Mouse (Mus musculus) MEL (cell line): ENCODE measurements at regions not wholly inside any gene's neighbourhood (a gene's known extent, or its start where the extent isn't known, plus 50 kb on each side); places are given as distances from the start of the nearest gene placed in this dataset.

ENCODE experiments used
- DNase-seq: peaks from one replicate; pipeline ENCODE4 v3.0.0; 2011; ENCODE audit warnings: low read depth, low spot score
- H3K27ac ChIP-seq: 2 replicates; pipeline ENCODE4 v1.5.1; 2012; ENCODE audit warnings: low read depth, mild to moderate bottlenecking, control low read depth, low read length, moderate library complexity; ENCODE audit not compliant: control insufficient read depth
- H3K27me3 ChIP-seq, 2 experiments: fragments of 150-350 bp in 1 of 2; sonication (generic) in 1 of 2; 2 replicates each; pipeline ENCODE4 v1.6.1; 2012; ENCODE audit warnings: low read length in 2 of 2, mild to moderate bottlenecking in 2 of 2, improper control_type of control experiment in 1 of 2, moderate library complexity in 1 of 2; ENCODE audit not compliant: insufficient read depth in 2 of 2, control insufficient read depth in 1 of 2
- H3K36me3 ChIP-seq, 2 experiments: 2 replicates each; pipeline ENCODE4 v1.6.1; 2012 to 2014; ENCODE audit warnings: low read length in 2 of 2, improper control_type of control experiment in 1 of 2, inconsistent platforms in 1 of 2, mild to moderate bottlenecking in 1 of 2; ENCODE audit not compliant: insufficient read depth in 2 of 2, control insufficient read depth in 1 of 2
- H3K4me1 ChIP-seq, 2 experiments: fragments of 150-350 bp in 1 of 2; sonication (generic) in 1 of 2; 2 replicates each; pipeline ENCODE4 v1.6.1; 2012; ENCODE audit warnings: low read length in 2 of 2, improper control_type of control experiment in 1 of 2, mild to moderate bottlenecking in 1 of 2; ENCODE audit not compliant: insufficient read depth in 2 of 2, control insufficient read depth in 1 of 2
- H3K4me3 ChIP-seq, 2 experiments: fragments of 150-350 bp in 1 of 2; sonication (generic) in 1 of 2; 2 replicates each; pipeline ENCODE4 v1.5.1; 2012; ENCODE audit warnings: low read depth in 2 of 2, low read length in 2 of 2, mild to moderate bottlenecking in 2 of 2, moderate library complexity in 2 of 2, control low read depth in 1 of 2, improper control_type of control experiment in 1 of 2; ENCODE audit not compliant: control insufficient read depth in 1 of 2, insufficient read depth in 1 of 2
- H3K79me2 ChIP-seq: 2 replicates; pipeline ENCODE4 v1.6.1; 2012; ENCODE audit warnings: mild to moderate bottlenecking, low read length, moderate library complexity; ENCODE audit not compliant: control insufficient read depth, poor library complexity, insufficient read depth
- H3K9ac ChIP-seq: 2 replicates; pipeline ENCODE4 v1.6.1; 2012; ENCODE audit warnings: low read depth, mild to moderate bottlenecking, control low read depth, low read length, moderate library complexity; ENCODE audit not compliant: control insufficient read depth, poor library complexity, severe bottlenecking
- H3K9me3 ChIP-seq: fragments of 150-350 bp; sonication (generic); replicated peaks from 2 replicates; pipeline ENCODE4 v1.6.1; 2012; ENCODE audit warnings: mild to moderate bottlenecking, low read length, improper control_type of control experiment, moderate library complexity; ENCODE audit not compliant: insufficient read depth
- BHLHE40 ChIP-seq: IDR thresholded peaks from 2 replicates; pipeline ENCODE4 v1.6.1; 2012; ENCODE audit warnings: low read depth, mild to moderate bottlenecking, inconsistent platforms, low read length, improper control_type of control experiment, borderline replicate concordance
- CHD1 ChIP-seq: IDR thresholded peaks from 2 replicates; pipeline ENCODE4 v1.6.1; 2012; ENCODE audit warnings: low read depth, mild to moderate bottlenecking, inconsistent platforms, low read length, improper control_type of control experiment
- CTCF ChIP-seq, 3 experiments: IDR thresholded peaks in 2 of 3; conservative IDR thresholded peaks in 1 of 3; 2 replicates each; pipeline ENCODE4 v1.5.1; 2011 to 2012; ENCODE audit warnings: low read length in 3 of 3, low read depth in 2 of 3, mild to moderate bottlenecking in 2 of 3, improper control_type of control experiment in 1 of 3, inconsistent platforms in 1 of 3, mixed read lengths in 1 of 3, moderate library complexity in 1 of 3; ENCODE audit not compliant: control insufficient read depth in 1 of 3, insufficient read depth in 1 of 3, poor library complexity in 1 of 3, severe bottlenecking in 1 of 3
- ELF1 ChIP-seq: IDR thresholded peaks from 2 replicates; pipeline ENCODE4 v1.6.1; 2014; ENCODE audit warnings: low read depth, mild to moderate bottlenecking, inconsistent platforms, low read length, improper control_type of control experiment, moderate library complexity
- GABPA ChIP-seq: IDR thresholded peaks from 2 replicates; pipeline ENCODE4 v1.6.1; 2012; ENCODE audit warnings: low read depth, mild to moderate bottlenecking, inconsistent platforms, low read length, improper control_type of control experiment, moderate library complexity
- HCFC1 ChIP-seq: IDR thresholded peaks from 2 replicates; pipeline ENCODE4 v1.6.1; 2012; ENCODE audit warnings: low read depth, mild to moderate bottlenecking, inconsistent platforms, low read length, improper control_type of control experiment, moderate library complexity
- KAT2A ChIP-seq: conservative IDR thresholded peaks from 2 replicates; pipeline ENCODE4 v1.6.1; 2012; ENCODE audit warnings: low read depth, low read length, improper control_type of control experiment, inconsistent platforms
- MAZ ChIP-seq: IDR thresholded peaks from 2 replicates; pipeline ENCODE4 v1.6.1; 2012; ENCODE audit warnings: low read depth, mild to moderate bottlenecking, inconsistent platforms, low read length, improper control_type of control experiment
- MEF2A ChIP-seq: IDR thresholded peaks from 2 replicates; pipeline ENCODE4 v1.6.1; 2014; ENCODE audit warnings: low read depth, mild to moderate bottlenecking, inconsistent platforms, low read length, improper control_type of control experiment; ENCODE audit not compliant: poor library complexity, insufficient replicate concordance, severe bottlenecking; ENCODE audit errors: extremely low read depth
- NELFE ChIP-seq: IDR thresholded peaks from 2 replicates; pipeline ENCODE4 v1.6.1; 2011; ENCODE audit warnings: low read depth, low read length, improper control_type of control experiment
- POLR2A ChIP-seq, 2 experiments: IDR thresholded peaks; 2 replicates each; pipeline ENCODE4 v1.6.1; 2011 to 2012; ENCODE audit warnings: low read length in 2 of 2, mild to moderate bottlenecking in 2 of 2, control low read depth in 1 of 2, improper control_type of control experiment in 1 of 2, low read depth in 1 of 2, moderate library complexity in 1 of 2; ENCODE audit not compliant: control insufficient read depth in 1 of 2, insufficient read depth in 1 of 2, poor library complexity in 1 of 2
- POLR2AphosphoS2 ChIP-seq: IDR thresholded peaks from 2 replicates; pipeline ENCODE4 v1.6.1; 2011; ENCODE audit warnings: low read length, improper control_type of control experiment
- RCOR1 ChIP-seq: IDR thresholded peaks from 2 replicates; pipeline ENCODE4 v1.6.1; 2012; ENCODE audit warnings: low read depth, mild to moderate bottlenecking, inconsistent platforms, low read length, improper control_type of control experiment
- SIN3A ChIP-seq: IDR thresholded peaks from 2 replicates; pipeline ENCODE4 v1.6.1; 2012; ENCODE audit warnings: low read length, improper control_type of control experiment, inconsistent platforms
- TAL1 ChIP-seq: IDR thresholded peaks from 2 replicates; pipeline ENCODE4 v1.6.1; 2012; ENCODE audit warnings: mild to moderate bottlenecking, inconsistent platforms, low read length, moderate library complexity, mixed read lengths
- TCF12 ChIP-seq: IDR thresholded peaks from 2 replicates; pipeline ENCODE4 v1.6.1; 2014; ENCODE audit warnings: low read depth, mild to moderate bottlenecking, inconsistent platforms, low read length, improper control_type of control experiment, moderate library complexity
- USF1 ChIP-seq: IDR thresholded peaks from 2 replicates; pipeline ENCODE4 v1.6.1; 2014; ENCODE audit warnings: low read depth, mild to moderate bottlenecking, inconsistent platforms, low read length, improper control_type of control experiment, moderate library complexity
- ZC3H11A ChIP-seq: IDR thresholded peaks from 2 replicates; pipeline ENCODE4 v1.6.1; 2012; ENCODE audit warnings: low read depth, mild to moderate bottlenecking, inconsistent platforms, low read length, improper control_type of control experiment
- ZKSCAN1 ChIP-seq: IDR thresholded peaks from 2 replicates; pipeline ENCODE4 v1.6.1; 2012; ENCODE audit warnings: low read depth, mild to moderate bottlenecking, inconsistent platforms, low read length, improper control_type of control experiment, moderate library complexity
- ZNF384 ChIP-seq: IDR thresholded peaks from 2 replicates; pipeline ENCODE4 v1.6.1; 2012; ENCODE audit warnings: low read depth, mild to moderate bottlenecking, inconsistent platforms, low read length, improper control_type of control experiment

GRCm38 (mm10) chr11:114330316-114330715 is 263.5 kb upstream of the Sdk2 start:
- Histone ChIP-seq H3K27ac (no peak overlapping the region), H3K4me1 (no peaks in the 10 kb centered on the region), H3K27me3 (no peaks in the 10 kb centered on the region), H3K9ac (no peak overlapping the region), H3K36me3 (no peaks in the 10 kb centered on the region), H3K4me3 (no peak overlapping the region)
- DNase-seq = no peak
- TF ChIP-seq USF1 (no peak), RCOR1 (no peak), KAT2A (no peak), TCF12 (no peak), ZNF384 (no peak)
- TF ChIP-seq, all 39 proteins: peak for 0
- Histone ChIP-seq H3K79me2 (no peaks in the 10 kb centered on the region), H3K9me3 (no peaks in the 10 kb centered on the region)

- no peak overlapping the region for H3K27ac ChIP-seq
- no peaks in the 10 kb centered on the region for H3K4me1 ChIP-seq
- H3K27me3 ChIP-seq = no peaks in the 10 kb centered on the region
- DNase-seq = no peak
- no peaks in the 10 kb centered on the region for H3K79me2 ChIP-seq
- H3K36me3 ChIP-seq = no peaks in the 10 kb centered on the region
- H3K4me3 ChIP-seq = no peak overlapping the region
- TF ChIP-seq MAZ = no peak
- no peak for TF ChIP-seq CHD1
- no peak for TF ChIP-seq POLR2A (IDR thresholded peaks at IDR 0.05; ENCODE audit: control insufficient read depth in 1 of 2, insufficient read depth in 1 of 2, low read depth in 1 of 2, low read length in 2 of 2, poor library complexity in 1 of 2)
- TF ChIP-seq ZC3H11A = no peak
- TF ChIP-seq POLR2AphosphoS2 = no peak
- no peak for TF ChIP-seq BHLHE40
- TF ChIP-seq CTCF (IDR thresholded peaks at IDR 0.05 in 2 of 3, conservative IDR thresholded peaks at IDR 0.05 in 1 of 3; ENCODE audit: control insufficient read depth in 1 of 3, insufficient read depth in 1 of 3, low read depth in 2 of 3, low read length in 3 of 3, poor library complexity in 1 of 3, severe bottlenecking in 1 of 3) = no peak
- TF ChIP-seq SIN3A = no peak
- TF ChIP-seq TAL1 = no peak
- TF ChIP-seq USF1 = no peak
- no peak for TF ChIP-seq ELF1
- no peak for TF ChIP-seq MEF2A
- no peak for TF ChIP-seq NELFE
- TF ChIP-seq ZNF384 = no peak
- TF ChIP-seq TCF12 = no peak
- TF ChIP-seq ZKSCAN1 = no peak
- no peak for TF ChIP-seq GABPA
- no peak for TF ChIP-seq HCFC1
- no peaks in the 10 kb centered on the region for H3K9me3 ChIP-seq
- no peak overlapping the region for H3K9ac ChIP-seq
Measured at GRCm38 (mm10) chr11:114322627-114323026, 255.8 kb upstream of the Sdk2 start.
